Mouse (Mus musculus) heart, adult 2 months (tissue): ENCODE results near the gene Nim1k.

Source experiments
- CTCF ChIP-seq: fragments of 200-600 bp; IDR thresholded peaks from 2 replicates; pipeline ENCODE4 v1.8.1; 2022; ENCODE audit warnings: antibody characterized with exemption, mild to moderate bottlenecking, moderate library complexity
- EP300 ChIP-seq: fragments of 200-500 bp; IDR thresholded peaks from 2 replicates; pipeline ENCODE4 v1.6.1; 2011; ENCODE audit warnings: low read depth, low read length, control low read depth; ENCODE audit not compliant: insufficient read depth
- POLR2A ChIP-seq: fragments of 200-500 bp; IDR thresholded peaks from 2 replicates; pipeline ENCODE4 v1.6.1; 2011; ENCODE audit warnings: mild to moderate bottlenecking, low read depth, low read length, control low read depth; ENCODE audit not compliant: insufficient read depth

- TF ChIP-seq CTCF (no peak), POLR2A (peak; percentile 27), EP300 (no peak)
These were observed 66.0 kb downstream of the Nim1k start for GRCm38 (mm10) chr13:119689709-119690038.
